Mouse (Mus musculus) limb, embryonic 13.5 days (tissue): Measurements from ENCODE around the gene Chaf1a. TPM values are rescaled to one million over a fixed set of nuclear protein-coding genes. Genes with fewer than 3 reads are reported as not detected.
A peak's percentile ranks its signal among the peaks of the same experiment; 100 is the strongest.

Experiments
- ATAC-seq: fragments of 200-750 bp; cut with Nextera tagmentation; 2 replicates; pipeline ENCODE4 v1.8.0; 2017; ENCODE audit warnings: low read depth, moderate number of reproducible peaks, moderate TSS enrichment; ENCODE audit not compliant: low FRiP score
- H3K27ac ChIP-seq: fragments of 300-500 bp; sonication (generic); 2 replicates; pipeline ENCODE4 v1.5.1; 2015; ENCODE audit warnings: inconsistent platforms, mild to moderate bottlenecking, moderate library complexity
- H3K27me3 ChIP-seq: fragments of 300-500 bp; sonication (generic); 2 replicates; pipeline ENCODE4 v1.6.1; 2015; ENCODE audit warnings: mild to moderate bottlenecking, inconsistent platforms
- H3K36me3 ChIP-seq: fragments of 300-500 bp; sonication (generic); 2 replicates; pipeline ENCODE4 v1.6.1; 2015; ENCODE audit warnings: inconsistent platforms, mild to moderate bottlenecking, moderate library complexity
- H3K4me1 ChIP-seq: fragments of 300-500 bp; sonication (generic); 2 replicates; pipeline ENCODE4 v1.6.1; 2015; ENCODE audit warnings: inconsistent platforms
- H3K4me2 ChIP-seq: fragments of 300-500 bp; sonication (generic); replicated peaks from 2 replicates; pipeline ENCODE4 v1.6.1; 2015; ENCODE audit warnings: inconsistent platforms, mild to moderate bottlenecking, moderate library complexity
- H3K4me3 ChIP-seq: fragments of 300-500 bp; sonication (generic); 2 replicates; pipeline ENCODE4 v1.5.1; 2015; ENCODE audit warnings: moderate library complexity, mild to moderate bottlenecking, inconsistent platforms
- H3K9ac ChIP-seq: fragments of 300-500 bp; sonication (generic); 2 replicates; pipeline ENCODE4 v1.6.1; 2015; ENCODE audit warnings: mild to moderate bottlenecking, inconsistent platforms
- H3K9me3 ChIP-seq: fragments of 300-500 bp; sonication (generic); 2 replicates; pipeline ENCODE4 v1.6.1; 2016; ENCODE audit warnings: inconsistent platforms
- WGBS: fragments of 180-500 bp; shearing (Covaris S2); methylation state at CpG from one replicate; pipeline ENCODE4 v1.1.7; 2015; 5-methylcytosine and 5-hydroxymethylcytosine counted together
- polyA plus RNA-seq: library from polyadenylated mRNA; unstranded; fragments of >200 nt; fragmentation: Nextera tagmentation; extraction: Ambion mirVana; gene quantifications from 2 replicates; pipeline ENCODE4 v1.2.1, GENCODE M21; 2015

Chaf1a gene
- polyA plus RNA-seq, 1 experiment from 2014 or later = 29.0 TPM

DNA sequence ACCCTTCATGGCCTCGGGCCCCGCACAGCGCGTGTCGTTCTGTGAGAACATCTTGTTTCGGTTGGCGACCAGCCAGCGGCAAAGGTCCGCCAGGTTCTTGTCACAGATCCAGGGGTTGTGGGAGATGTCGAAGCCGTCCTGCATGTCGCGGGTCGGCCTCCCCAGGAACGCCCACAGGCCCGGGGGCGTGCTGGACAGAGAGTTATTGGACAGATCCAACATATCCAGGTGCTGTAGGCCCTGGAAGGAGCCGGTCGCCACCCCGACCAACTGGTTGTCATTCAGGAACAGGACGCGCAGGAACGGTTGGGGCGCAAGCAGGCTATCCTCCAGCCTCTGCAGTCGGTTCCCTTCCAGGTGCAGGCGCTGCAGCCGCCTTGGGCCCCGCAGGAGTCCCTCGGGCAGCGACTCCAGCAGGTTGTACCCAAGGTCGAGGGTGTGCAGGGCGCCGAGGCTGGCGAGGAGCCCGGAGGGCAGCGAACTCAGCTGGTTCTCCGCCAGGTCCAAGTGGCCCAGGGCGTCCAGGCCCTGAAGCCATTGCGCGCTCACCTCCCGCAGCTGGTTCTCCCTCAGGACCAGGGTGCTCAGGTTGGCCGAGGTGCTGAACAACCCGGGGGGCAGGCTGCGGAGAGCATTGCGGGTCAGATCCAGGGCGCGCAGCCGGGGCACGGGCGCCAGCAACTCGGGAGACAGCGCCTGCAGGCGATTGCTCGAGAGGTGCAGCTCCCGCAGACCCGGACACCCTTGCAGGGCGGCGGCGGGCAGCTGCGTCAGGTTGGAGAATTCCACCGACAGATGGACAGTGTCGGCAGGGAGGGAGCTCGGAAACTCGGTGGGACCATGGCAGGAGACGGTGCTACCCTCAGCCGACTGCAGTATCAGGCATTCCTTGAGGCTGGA is 80.0 kb downstream of the Chaf1a start:
- ATAC-seq = no peak
- WGBS = 6% methylated on average over 66 of the region's 66 CpGs

DNA sequence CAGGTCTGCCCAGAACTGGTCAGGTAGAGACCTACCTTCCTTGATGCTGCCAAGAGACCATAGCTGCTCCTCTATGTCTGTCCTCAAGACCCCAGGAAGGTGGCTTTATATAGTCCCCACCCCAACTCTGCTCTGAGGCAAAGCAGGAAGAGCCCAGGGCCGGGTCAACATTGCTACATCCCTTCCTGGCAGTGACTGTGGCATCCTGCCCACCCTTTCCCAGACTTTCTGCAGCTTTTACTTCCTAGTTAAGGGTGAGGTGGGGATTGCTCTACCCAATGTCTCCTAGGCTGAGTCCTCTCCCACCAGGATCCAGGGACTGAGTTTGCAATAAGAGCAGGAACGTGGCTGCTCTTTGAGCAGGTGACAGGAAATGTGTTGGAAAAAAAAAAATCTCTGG is 81.6 kb downstream of the Chaf1a start, which contains the start of gene Lrg1:
Lrg1 (minus strand) TSS at position 176 of the 400 bp plus-strand sequence.
- peaks cover 30% of the 10 kb centered on the region for H3K4me1 ChIP-seq
- H3K9ac ChIP-seq = no peak within 1 kb of the TSS
- H3K27me3 ChIP-seq = peaks cover 99% of the 10 kb centered on the region
- 52% methylated on average over 2 of the region's 2 CpGs for WGBS
- no peak for ATAC-seq
- H3K36me3 ChIP-seq = peaks cover 8% of the 10 kb centered on the region
- H3K9me3 ChIP-seq = peaks cover 17% of the 10 kb centered on the region
- no peak within 1 kb of the TSS for H3K4me2 ChIP-seq
- no peak within 1 kb of the TSS for H3K27ac ChIP-seq
- no peak within 1 kb of the TSS for H3K4me3 ChIP-seq

More for the DNA sequence above, 80.0 kb downstream of the Chaf1a start:
- H3K27ac ChIP-seq = no peak overlapping the region
- peak overlapping the region; percentile 35; the same call in 1 of the 2 replicates for H3K9ac ChIP-seq
- peaks cover 30% of the 10 kb centered on the region for H3K4me1 ChIP-seq
- H3K9me3 ChIP-seq = peaks cover 17% of the 10 kb centered on the region
- H3K4me2 ChIP-seq = peak overlapping the region; percentile 45
- H3K4me3 ChIP-seq = peak overlapping the region; percentile 22
- peaks cover 8% of the 10 kb centered on the region for H3K36me3 ChIP-seq
- peaks cover 100% of the 10 kb centered on the region for H3K27me3 ChIP-seq

Other genes starting within 250 kb of the Chaf1a start
- gene Zfp119a, start 161.5 kb upstream of the Chaf1a start, polyA plus RNA-seq = 11.0 and 11.3 TPM in 2 replicates
- gene Zfp959, start 148.3 kb upstream of the Chaf1a start, polyA plus RNA-seq = 13.9 and 14.3 TPM in 2 replicates
- 7.0 and 7.6 TPM in 2 replicates for gene Zfp119b, start 90.9 kb upstream of the Chaf1a start, polyA plus RNA-seq
- 1.3 and 1.4 TPM in 2 replicates for gene Ebi3, start 87.8 kb upstream of the Chaf1a start, polyA plus RNA-seq
- gene Yju2, start 81.3 kb upstream of the Chaf1a start, polyA plus RNA-seq = 25.5 and 27.8 TPM in 2 replicates
- 50.4 and 50.7 TPM in 2 replicates for gene Shd, start 70.0 kb upstream of the Chaf1a start, polyA plus RNA-seq
- gene Fsd1, start 53.9 kb upstream of the Chaf1a start, polyA plus RNA-seq = 36.4 and 39.2 TPM in 2 replicates
- gene Stap2, start 34.9 kb upstream of the Chaf1a start, polyA plus RNA-seq = 8.1 and 9.2 TPM in 2 replicates
- 108 and 109 TPM in 2 replicates for gene Mpnd, start 34.7 kb upstream of the Chaf1a start, polyA plus RNA-seq
- gene Sh3gl1, start 3.8 kb upstream of the Chaf1a start, polyA plus RNA-seq = 190 and 200 TPM in 2 replicates
- gene Ubxn6, start 34.6 kb downstream of the Chaf1a start, polyA plus RNA-seq = 45.3 and 49.4 TPM in 2 replicates
- gene Hdgfl2, start 39.2 kb downstream of the Chaf1a start, polyA plus RNA-seq = 152 and 156 TPM in 2 replicates
- gene Plin4, start 69.4 kb downstream of the Chaf1a start, polyA plus RNA-seq = 0.03 and 0.04 TPM in 2 replicates
- gene Plin5, start 77.2 kb downstream of the Chaf1a start, polyA plus RNA-seq = 0.13 TPM in 1 of 2 replicates, not detected in the other
- gene Lrg1, start 81.6 kb downstream of the Chaf1a start, polyA plus RNA-seq = 0.27 and 0.37 TPM in 2 replicates
- 2.5 and 2.6 TPM in 2 replicates for gene Sema6b, start 99.9 kb downstream of the Chaf1a start, polyA plus RNA-seq
- 11.3 and 12.0 TPM in 2 replicates for gene Tnfaip8l1, start 122.0 kb downstream of the Chaf1a start, polyA plus RNA-seq
- gene Mydgf, start 143.5 kb downstream of the Chaf1a start, polyA plus RNA-seq = 98.6 and 102 TPM in 2 replicates
- gene Dpp9, start 178.5 kb downstream of the Chaf1a start, polyA plus RNA-seq = 34.9 and 39.8 TPM in 2 replicates
- gene Fem1a, start 216.4 kb downstream of the Chaf1a start, polyA plus RNA-seq = 12.3 and 13.7 TPM in 2 replicates
- gene Ticam1, start 236.3 kb downstream of the Chaf1a start, polyA plus RNA-seq = 4.4 and 4.6 TPM in 2 replicates